Mouse (Mus musculus): ENCODE measurements around the gene Odaph. TPM values are rescaled to one million over a fixed set of nuclear protein-coding genes. Genes with fewer than 3 reads are reported as not detected.

Gene Odaph
- total RNA-seq, 2 experiments from 2014 or later = not detected

GRCm38 (mm10) chr5:91989261-91989660, 2.0 kb downstream of the Odaph start:
- DNase-seq = no peak

- DNase-seq = no peak
These were observed 4.1 kb downstream of the Odaph start for GRCm38 (mm10) chr5:91991191-91991937.

GRCm38 (mm10) chr5:91993061-91993460, 5.8 kb downstream of the Odaph start:
- no peak for DNase-seq

- DNase-seq = peak; percentile 5 to 18
These were observed 7.3 kb downstream of the Odaph start for GRCm38 (mm10) chr5:91994546-91994945.

- DNase-seq = peak; percentile 8 to 41
These were observed 13.5 kb downstream of the Odaph start for GRCm38 (mm10) chr5:92000770-92001169.

- peak in 1 of 2 experiments; percentile 12 for DNase-seq
These were observed 15.7 kb downstream of the Odaph start for GRCm38 (mm10) chr5:92003011-92003410.

- DNase-seq = no peak
These were observed 22.6 kb downstream of the Odaph start for GRCm38 (mm10) chr5:92009827-92010226.

- no peak for DNase-seq
These were observed 24.5 kb downstream of the Odaph start for GRCm38 (mm10) chr5:92011756-92012155.

- DNase-seq = no peak
These were observed 32.7 kb downstream of the Odaph start for GRCm38 (mm10) chr5:92019960-92020359.

GRCm38 (mm10) chr5:92042377-92043348, 55.4 kb downstream of the Odaph start:
- DNase-seq = peak; percentile 95

- DNase-seq = no peak
These were observed 56.5 kb downstream of the Odaph start, which contains the start of gene Cdkl2 for GRCm38 (mm10) chr5:92043783-92044182. Cdkl2 (minus strand) TSS chr5:92043883.

Other genes with a start within 250 kb of the Odaph start
- 10 to 100 TPM; 30.9 to 34.0 TPM for gene Rchy1, start 24.4 kb upstream of the Odaph start, total RNA-seq (2021)
- gene Cdkl2, start 56.4 kb downstream of the Odaph start, total RNA-seq (2021) = 1 to 10 TPM; 4.6 to 5.5 TPM
- 10 to 100 TPM; 59.4 to 66.1 TPM for gene G3bp2, start 96.2 kb downstream of the Odaph start, total RNA-seq (2021)
- 10 to 100 TPM; 43.5 to 43.7 TPM for gene Uso1, start 150.5 kb downstream of the Odaph start, total RNA-seq (2021)
- not detected for gene U90926, start 227.9 kb downstream of the Odaph start, total RNA-seq (2021)

Measured in heart, adult 18-20 months (tissue).